Mouse (Mus musculus) stomach, embryonic 14.5 days (tissue): ENCODE measurements at regions not wholly inside any gene's neighbourhood (a gene's known extent, or its start where the extent isn't known, plus 50 kb on each side); places are given as distances from the start of the nearest gene placed in this dataset.

Experiments
- ATAC-seq: fragments of 200-750 bp; cut with Nextera tagmentation; 2 replicates; pipeline ENCODE4 v1.8.0; 2017; ENCODE audit warnings: low read depth, moderate TSS enrichment; ENCODE audit not compliant: insufficient number of reproducible peaks, insufficient read depth, low FRiP score
- H3K27ac ChIP-seq: fragments of 300-500 bp; sonication (generic); 2 replicates; pipeline ENCODE4 v1.5.1; 2014; ENCODE audit warnings: mild to moderate bottlenecking, low read length, moderate library complexity, mixed read lengths
- H3K27me3 ChIP-seq: fragments of 300-500 bp; sonication (generic); 2 replicates; pipeline ENCODE4 v1.6.1; 2014; ENCODE audit warnings: low read length, control low read depth, mixed read lengths; ENCODE audit not compliant: control insufficient read depth, insufficient read depth
- H3K36me3 ChIP-seq: fragments of 300-500 bp; sonication (generic); 2 replicates; pipeline ENCODE4 v1.6.1; 2014; ENCODE audit warnings: mild to moderate bottlenecking, control low read depth, low read length, moderate library complexity, mixed read lengths; ENCODE audit not compliant: control insufficient read depth, insufficient read depth
- H3K4me1 ChIP-seq: fragments of 300-500 bp; sonication (generic); 2 replicates; pipeline ENCODE4 v1.6.1; 2014; ENCODE audit warnings: low read length, control low read depth, mixed read lengths; ENCODE audit not compliant: control insufficient read depth, insufficient read depth
- H3K4me2 ChIP-seq: fragments of 300-500 bp; sonication (generic); replicated peaks from 2 replicates; pipeline ENCODE4 v1.6.1; 2014; ENCODE audit warnings: low read depth, low read length, control low read depth
- H3K4me3 ChIP-seq: fragments of 300-500 bp; sonication (generic); 2 replicates; pipeline ENCODE4 v1.5.1; 2014; ENCODE audit warnings: low read depth, low read length, control low read depth
- H3K9ac ChIP-seq: fragments of 300-500 bp; sonication (generic); replicated peaks from 2 replicates; pipeline ENCODE4 v1.6.1; 2014; ENCODE audit warnings: low read depth, mild to moderate bottlenecking, control low read depth, low read length, moderate library complexity, mixed read lengths
- H3K9me3 ChIP-seq: fragments of 300-500 bp; sonication (generic); 2 replicates; pipeline ENCODE4 v1.6.1; 2016; ENCODE audit warnings: low read depth, low read length, control low read depth; ENCODE audit not compliant: control insufficient read depth
- WGBS: fragments of 180-500 bp; shearing (Covaris S2); extraction: QIAGEN DNeasy Blood & Tissue Kit; methylation state at CpG from one replicate; pipeline ENCODE4 v1.1.7; 2014; 5-methylcytosine and 5-hydroxymethylcytosine counted together

DNA sequence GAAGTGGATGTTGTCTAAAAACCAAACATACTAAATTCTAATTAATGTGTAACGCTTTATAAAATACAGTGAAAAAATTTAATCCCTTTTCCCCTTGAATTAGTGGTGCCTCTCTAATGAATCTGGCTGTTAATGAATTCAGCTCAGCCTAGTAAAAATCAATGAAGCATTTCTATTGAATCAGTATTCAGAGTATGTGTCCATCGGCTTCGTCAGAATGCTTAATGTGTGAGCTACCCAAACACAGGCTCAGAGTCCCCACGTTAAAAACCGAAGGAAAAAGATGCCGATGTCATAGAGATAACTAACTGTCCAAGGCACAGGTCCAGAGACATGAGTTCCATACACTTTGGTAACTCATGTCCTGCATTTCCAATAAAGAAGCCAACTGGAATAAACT, 126.3 kb upstream of the Plekha5 start:
- H3K4me1 ChIP-seq, result peaks cover 12% of the 10 kb centered on the region
- 85% methylated on average over 6 of the region's 6 CpGs for WGBS

DNA sequence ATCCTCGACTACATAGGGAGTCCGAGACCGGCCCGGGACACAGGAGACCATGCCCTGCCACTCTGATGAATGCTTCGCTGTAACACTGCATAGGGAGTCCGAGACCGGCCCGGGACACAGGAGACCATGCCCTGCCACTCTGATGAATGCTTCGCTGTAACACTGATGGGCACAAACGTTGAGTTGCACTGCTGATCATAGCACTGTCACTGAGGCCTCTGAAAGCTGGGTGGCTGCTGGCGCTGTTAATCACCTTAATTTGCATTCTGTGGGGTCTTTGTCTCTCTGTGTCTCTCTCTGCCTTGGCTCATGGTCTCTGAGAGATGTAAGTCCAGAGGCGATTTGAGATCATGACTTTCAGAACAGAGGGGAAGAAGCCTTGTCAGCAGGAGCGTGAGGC, 133.7 kb upstream of the Plekha5 start:
- no peak for ATAC-seq
- no peaks in the 10 kb centered on the region for H3K27me3 ChIP-seq
- H3K9me3 ChIP-seq, result no peaks in the 10 kb centered on the region
- no peaks in the 10 kb centered on the region for H3K4me1 ChIP-seq
- H3K27ac ChIP-seq, result no peak overlapping the region
- WGBS, result 71% methylated on average over 13 of the region's 13 CpGs
- no peak overlapping the region for H3K4me2 ChIP-seq
- no peak overlapping the region for H3K9ac ChIP-seq
- H3K36me3 ChIP-seq, result no peaks in the 10 kb centered on the region
- no peak overlapping the region for H3K4me3 ChIP-seq

More for the DNA sequence above, 126.3 kb upstream of the Plekha5 start:
- H3K9ac ChIP-seq, result no peak overlapping the region
- H3K27ac ChIP-seq, result no peak overlapping the region
- no peaks in the 10 kb centered on the region for H3K27me3 ChIP-seq
- H3K4me2 ChIP-seq, result no peak overlapping the region
- no peaks in the 10 kb centered on the region for H3K36me3 ChIP-seq
- H3K4me3 ChIP-seq, result no peak overlapping the region
- ATAC-seq, result no peak
- no peaks in the 10 kb centered on the region for H3K9me3 ChIP-seq

GRCm38 (mm10) chr6:140288799-140289198, 135.1 kb upstream of the Plekha5 start:
- WGBS, result 21% methylated on average over 8 of the region's 8 CpGs
- H3K4me1 ChIP-seq, result no peaks in the 10 kb centered on the region
- no peak overlapping the region for H3K4me3 ChIP-seq
- no peak overlapping the region for H3K4me2 ChIP-seq
- H3K27ac ChIP-seq, result no peak overlapping the region
- H3K9me3 ChIP-seq, result no peaks in the 10 kb centered on the region
- H3K36me3 ChIP-seq, result no peaks in the 10 kb centered on the region
- H3K9ac ChIP-seq, result no peak overlapping the region
- H3K27me3 ChIP-seq, result no peaks in the 10 kb centered on the region
- ATAC-seq, result no peak

GRCm38 (mm10) chr6:140282285-140282577, 141.6 kb upstream of the Plekha5 start:
- Histone ChIP-seq H3K4me2 (no peak overlapping the region), H3K27me3 (no peaks in the 10 kb centered on the region), H3K9ac (no peak overlapping the region), H3K27ac (peak overlapping the region; percentile 4; the same call in 1 of the 2 replicates), H3K4me3 (no peak overlapping the region), H3K4me1 (peaks cover 5% of the 10 kb centered on the region; the same call in 1 of the 2 replicates), H3K36me3 (no peaks in the 10 kb centered on the region), H3K9me3 (no peaks in the 10 kb centered on the region)
- no peak for ATAC-seq
- 74% methylated on average over 7 of the region's 7 CpGs for WGBS

DNA sequence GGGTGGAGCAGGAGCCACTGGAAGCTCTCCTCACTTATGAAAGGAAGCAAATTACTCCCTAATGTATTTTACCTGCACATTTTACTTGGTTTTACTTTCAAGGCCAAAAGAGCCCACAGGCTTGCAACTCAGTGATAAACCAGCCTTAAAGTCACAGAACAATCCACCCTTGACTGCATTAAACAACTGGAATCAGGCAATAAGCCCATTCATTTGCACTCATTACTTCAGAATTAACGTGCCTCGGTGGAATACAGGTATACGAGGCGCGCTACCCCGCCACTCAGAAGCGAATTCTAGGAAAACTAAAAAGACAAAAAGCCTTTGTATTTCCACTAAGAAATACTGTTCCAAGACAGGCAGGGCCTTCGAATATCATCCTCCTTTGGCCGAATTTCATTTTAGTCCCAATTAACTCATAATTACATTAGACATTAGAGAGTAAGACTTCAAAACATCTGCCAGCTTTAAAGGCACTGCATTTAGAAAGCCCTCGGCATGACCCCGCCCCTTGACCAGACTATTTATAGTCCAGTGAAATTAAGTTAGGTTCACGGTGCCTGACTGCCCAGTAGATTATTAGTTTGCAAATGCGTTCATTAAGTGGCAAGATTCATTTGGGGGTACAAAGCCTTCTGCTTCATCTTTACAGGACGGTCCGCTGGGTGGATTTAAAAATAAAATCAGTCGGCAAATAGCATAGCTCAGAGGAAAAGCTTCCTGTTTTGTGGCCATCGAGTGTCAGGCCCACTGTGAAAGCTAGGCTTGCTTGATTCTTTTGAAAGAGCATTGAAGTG, 142.2 kb upstream of the Plekha5 start:
- H3K9me3 ChIP-seq, result no peaks in the 10 kb centered on the region
- no peaks in the 10 kb centered on the region for H3K36me3 ChIP-seq
- 67% methylated on average over 17 of the region's 17 CpGs for WGBS
- H3K4me3 ChIP-seq, result no peak overlapping the region
- H3K4me1 ChIP-seq, result peaks cover 5% of the 10 kb centered on the region; the same call in 1 of the 2 replicates
- H3K27me3 ChIP-seq, result no peaks in the 10 kb centered on the region
- H3K4me2 ChIP-seq, result no peak overlapping the region
- no peak overlapping the region for H3K9ac ChIP-seq
- ATAC-seq, result no peak
- H3K27ac ChIP-seq, result peak overlapping the region; percentile 4; the same call in 1 of the 2 replicates

- WGBS, result 20% methylated on average over 9 of the region's 9 CpGs
- no peaks in the 10 kb centered on the region for H3K36me3 ChIP-seq
- H3K4me1 ChIP-seq, result peaks cover 5% of the 10 kb centered on the region; the same call in 1 of the 2 replicates
- ATAC-seq, result peak; percentile 62
- no peak overlapping the region for H3K4me2 ChIP-seq
- no peaks in the 10 kb centered on the region for H3K9me3 ChIP-seq
- H3K27me3 ChIP-seq, result no peaks in the 10 kb centered on the region
- H3K27ac ChIP-seq, result no peak overlapping the region; the same call in 1 of the 2 replicates
- no peak overlapping the region for H3K9ac ChIP-seq
- H3K4me3 ChIP-seq, result no peak overlapping the region
Measured at GRCm38 (mm10) chr6:140280817-140281475, 142.9 kb upstream of the Plekha5 start.

GRCm38 (mm10) chr6:140279736-140280370, 144.0 kb upstream of the Plekha5 start:
- Histone ChIP-seq H3K36me3 (no peaks in the 10 kb centered on the region), H3K4me2 (no peak overlapping the region), H3K4me3 (no peak overlapping the region), H3K4me1 (peaks cover 5% of the 10 kb centered on the region; the same call in 1 of the 2 replicates), H3K27ac (no peak overlapping the region), H3K27me3 (no peaks in the 10 kb centered on the region), H3K9me3 (no peaks in the 10 kb centered on the region), H3K9ac (no peak overlapping the region)
- no peak for ATAC-seq
- 82% methylated on average over 8 of the region's 8 CpGs for WGBS

DNA sequence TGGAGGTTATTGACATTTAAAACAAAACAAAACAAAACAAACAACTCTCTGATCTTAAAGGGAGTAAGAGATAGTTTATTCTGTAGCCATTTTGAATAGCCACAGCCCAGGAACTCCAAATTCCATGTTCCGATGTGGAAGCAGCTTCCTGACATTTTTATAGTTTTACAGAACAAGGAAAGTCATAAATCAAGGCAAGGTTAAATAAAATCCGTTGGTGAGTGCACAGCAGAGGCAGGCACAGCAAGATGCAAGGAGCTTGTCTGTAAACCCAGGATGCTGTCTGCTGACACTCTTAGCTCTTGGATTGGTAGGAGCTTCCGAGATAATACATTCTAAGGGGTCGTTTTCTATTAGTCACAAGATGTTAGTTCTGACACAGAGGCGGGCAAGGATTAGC, 145.1 kb upstream of the Plekha5 start:
- Histone ChIP-seq H3K4me2 (no peak overlapping the region), H3K36me3 (no peaks in the 10 kb centered on the region), H3K27me3 (no peaks in the 10 kb centered on the region), H3K4me1 (peaks cover 5% of the 10 kb centered on the region; the same call in 1 of the 2 replicates), H3K4me3 (no peak overlapping the region), H3K27ac (no peak overlapping the region), H3K9ac (no peak overlapping the region), H3K9me3 (no peaks in the 10 kb centered on the region)
- 28% methylated on average over 5 of the region's 5 CpGs for WGBS
- ATAC-seq, result no peak
